Mouse (Mus musculus) cerebellum, postnatal 25 days (tissue): Measurements from ENCODE around the gene Camta1.

Experiments used
- DNase-seq, 2 experiments: peaks; one replicate each; pipeline ENCODE4 v3.0.0; 2021; ENCODE audit warnings: mixed read lengths in 2 of 2

The Camta1 gene

GRCm38 (mm10) chr4:151377731-151378130 is 483.9 kb downstream of the Camta1 start:
- no peak for DNase-seq

- DNase-seq = no peak
Observed at GRCm38 (mm10) chr4:151376234-151376633, 485.4 kb downstream of the Camta1 start.

GRCm38 (mm10) chr4:151372855-151373566 is 488.7 kb downstream of the Camta1 start:
- DNase-seq = no peak

GRCm38 (mm10) chr4:151366941-151367545 is 494.6 kb downstream of the Camta1 start:
- no peak for DNase-seq

- peak; percentile 57 to 70 for DNase-seq
Observed at GRCm38 (mm10) chr4:151360976-151361673, 500.6 kb downstream of the Camta1 start.

- no peak for DNase-seq
Observed at GRCm38 (mm10) chr4:151355505-151355904, 506.2 kb downstream of the Camta1 start.

GRCm38 (mm10) chr4:151352791-151353190 is 508.9 kb downstream of the Camta1 start:
- DNase-seq = no peak

- no peak for DNase-seq
Observed at GRCm38 (mm10) chr4:151352249-151352648, 509.4 kb downstream of the Camta1 start.

GRCm38 (mm10) chr4:151351757-151352156 is 509.9 kb downstream of the Camta1 start:
- peak in 1 of 2 experiments; percentile 32 for DNase-seq

GRCm38 (mm10) chr4:151347620-151348019 is 514.1 kb downstream of the Camta1 start:
- no peak for DNase-seq

GRCm38 (mm10) chr4:151346673-151347072 is 515.0 kb downstream of the Camta1 start:
- no peak for DNase-seq

- DNase-seq = no peak
Observed at GRCm38 (mm10) chr4:151344811-151345210, 516.9 kb downstream of the Camta1 start.

GRCm38 (mm10) chr4:151339421-151339820 is 522.3 kb downstream of the Camta1 start:
- DNase-seq = peak; percentile 51 to 68

GRCm38 (mm10) chr4:151338931-151339330 is 522.7 kb downstream of the Camta1 start:
- peak; percentile 40 to 66 for DNase-seq

GRCm38 (mm10) chr4:151337543-151337942 is 524.1 kb downstream of the Camta1 start:
- peak in 1 of 2 experiments; percentile 48 for DNase-seq

GRCm38 (mm10) chr4:151336413-151336812 is 525.3 kb downstream of the Camta1 start:
- no peak for DNase-seq

- DNase-seq = peak; percentile 77 to 83
Observed at GRCm38 (mm10) chr4:151334951-151335742, 526.5 kb downstream of the Camta1 start.

GRCm38 (mm10) chr4:151332074-151332849 is 529.4 kb downstream of the Camta1 start:
- DNase-seq = no peak

- DNase-seq = no peak
Observed at GRCm38 (mm10) chr4:151330983-151331382, 530.7 kb downstream of the Camta1 start.

GRCm38 (mm10) chr4:151328071-151328470 is 533.6 kb downstream of the Camta1 start:
- peak; percentile 36 to 49 for DNase-seq

- DNase-seq = peak; percentile 44 to 56
Observed at GRCm38 (mm10) chr4:151326971-151327686, 534.5 kb downstream of the Camta1 start.
